Mouse (Mus musculus): Measurements from ENCODE around the gene Cth. TPM values are rescaled to one million over a fixed set of nuclear protein-coding genes. Genes with fewer than 3 reads are reported as not detected.

Gene Cth
- polyA plus RNA-seq (2015; fragmentation: Nextera tagmentation; extraction: Ambion mirVana): 68.9 and 75.3 TPM in 2 replicates

- 2% methylated on average over 30 of the region's 30 CpGs for WGBS (ENCODE audit: insufficient replicate concordance)
- no peaks in the 10 kb centered on the region for H3K9me3 ChIP-seq (replicated peaks; ENCODE audit: control insufficient read depth, low read length)
- H3K4me1 ChIP-seq (ENCODE audit: control insufficient read depth, low read depth, low read length): peaks cover 5% of the 10 kb centered on the region; the same call in 1 of the 2 replicates
- H3K4me2 ChIP-seq (ENCODE audit: low read depth, low read length): peak within 1 kb of the TSS; percentile 85
- ATAC-seq (ENCODE audit: low read depth): peak; percentile 98
- H3K9ac ChIP-seq (ENCODE audit: low read depth, low read length): peak within 1 kb of the TSS; percentile 48
- no peaks in the 10 kb centered on the region; the same call in 1 of the 2 replicates for H3K27me3 ChIP-seq (ENCODE audit: control insufficient read depth, insufficient read depth, low read depth, low read length)
- H3K36me3 ChIP-seq (ENCODE audit: control insufficient read depth, insufficient read depth): no peaks in the 10 kb centered on the region
- H3K27ac ChIP-seq (ENCODE audit: low read length): peak within 1 kb of the TSS; percentile 85
- peak within 1 kb of the TSS; percentile 62 for H3K4me3 ChIP-seq (ENCODE audit: low read depth, low read length)
These were observed at the start of gene Cth for GRCm38 (mm10) chr3:157924692-157925328. TSS of gene Cth (minus strand) at chr3:157925077.

- ATAC-seq (ENCODE audit: low read depth): no peak
- Histone ChIP-seq H3K4me3 (ENCODE audit: low read depth, low read length) (no peak overlapping the region), H3K9me3 (replicated peaks; ENCODE audit: control insufficient read depth, low read length) (no peaks in the 10 kb centered on the region), H3K36me3 (ENCODE audit: control insufficient read depth, insufficient read depth) (peaks cover 2% of the 10 kb centered on the region; the same call in 1 of the 2 replicates), H3K27ac (ENCODE audit: low read length) (no peak overlapping the region), H3K27me3 (ENCODE audit: control insufficient read depth, insufficient read depth, low read depth, low read length) (no peaks in the 10 kb centered on the region), H3K9ac (ENCODE audit: low read depth, low read length) (no peak overlapping the region), H3K4me1 (ENCODE audit: control insufficient read depth, low read depth, low read length) (no peaks in the 10 kb centered on the region), H3K4me2 (ENCODE audit: low read depth, low read length) (no peak overlapping the region)
- WGBS (ENCODE audit: insufficient replicate concordance): 93% methylated on average over 2 of the region's 2 CpGs
These were observed 48.4 kb upstream of the Cth start for GRCm38 (mm10) chr3:157973236-157973635.

GRCm38 (mm10) chr3:157971151-157971550 is 46.3 kb upstream of the Cth start:
- Histone ChIP-seq H3K36me3 (ENCODE audit: control insufficient read depth, insufficient read depth) (peaks cover 2% of the 10 kb centered on the region; the same call in 1 of the 2 replicates), H3K27ac (ENCODE audit: low read length) (no peak overlapping the region), H3K4me2 (ENCODE audit: low read depth, low read length) (no peak overlapping the region), H3K4me1 (ENCODE audit: control insufficient read depth, low read depth, low read length) (no peaks in the 10 kb centered on the region), H3K9me3 (replicated peaks; ENCODE audit: control insufficient read depth, low read length) (no peaks in the 10 kb centered on the region), H3K9ac (ENCODE audit: low read depth, low read length) (no peak overlapping the region), H3K27me3 (ENCODE audit: control insufficient read depth, insufficient read depth, low read depth, low read length) (no peaks in the 10 kb centered on the region), H3K4me3 (ENCODE audit: low read depth, low read length) (no peak overlapping the region)
- no peak for ATAC-seq (ENCODE audit: low read depth)
- WGBS (ENCODE audit: insufficient replicate concordance): 92% methylated on average over 2 of the region's 2 CpGs

GRCm38 (mm10) chr3:157957320-157957719 is 32.4 kb upstream of the Cth start:
- Histone ChIP-seq H3K36me3 (ENCODE audit: control insufficient read depth, insufficient read depth) (no peaks in the 10 kb centered on the region; the same call in 1 of the 2 replicates), H3K9me3 (replicated peaks; ENCODE audit: control insufficient read depth, low read length) (no peaks in the 10 kb centered on the region), H3K4me1 (ENCODE audit: control insufficient read depth, low read depth, low read length) (peaks cover 3% of the 10 kb centered on the region), H3K4me2 (ENCODE audit: low read depth, low read length) (no peak overlapping the region), H3K27ac (ENCODE audit: low read length) (no peak overlapping the region), H3K9ac (ENCODE audit: low read depth, low read length) (no peak overlapping the region), H3K4me3 (ENCODE audit: low read depth, low read length) (no peak overlapping the region), H3K27me3 (ENCODE audit: control insufficient read depth, insufficient read depth, low read depth, low read length) (no peaks in the 10 kb centered on the region)
- ATAC-seq (ENCODE audit: low read depth): no peak

- H3K27ac ChIP-seq (ENCODE audit: low read length): no peak overlapping the region
- H3K9me3 ChIP-seq (replicated peaks; ENCODE audit: control insufficient read depth, low read length): no peaks in the 10 kb centered on the region
- H3K9ac ChIP-seq (ENCODE audit: low read depth, low read length): no peak overlapping the region
- 77% methylated on average over 3 of the region's 3 CpGs for WGBS (ENCODE audit: insufficient replicate concordance)
- no peaks in the 10 kb centered on the region for H3K27me3 ChIP-seq (ENCODE audit: control insufficient read depth, insufficient read depth, low read depth, low read length)
- peak; percentile 74 for ATAC-seq (ENCODE audit: low read depth)
- no peaks in the 10 kb centered on the region for H3K36me3 ChIP-seq (ENCODE audit: control insufficient read depth, insufficient read depth)
- peaks cover 3% of the 10 kb centered on the region for H3K4me1 ChIP-seq (ENCODE audit: control insufficient read depth, low read depth, low read length)
- no peak overlapping the region for H3K4me3 ChIP-seq (ENCODE audit: low read depth, low read length)
- H3K4me2 ChIP-seq (ENCODE audit: low read depth, low read length): no peak overlapping the region
These were observed 31.3 kb upstream of the Cth start for GRCm38 (mm10) chr3:157956201-157956600.

DNA sequence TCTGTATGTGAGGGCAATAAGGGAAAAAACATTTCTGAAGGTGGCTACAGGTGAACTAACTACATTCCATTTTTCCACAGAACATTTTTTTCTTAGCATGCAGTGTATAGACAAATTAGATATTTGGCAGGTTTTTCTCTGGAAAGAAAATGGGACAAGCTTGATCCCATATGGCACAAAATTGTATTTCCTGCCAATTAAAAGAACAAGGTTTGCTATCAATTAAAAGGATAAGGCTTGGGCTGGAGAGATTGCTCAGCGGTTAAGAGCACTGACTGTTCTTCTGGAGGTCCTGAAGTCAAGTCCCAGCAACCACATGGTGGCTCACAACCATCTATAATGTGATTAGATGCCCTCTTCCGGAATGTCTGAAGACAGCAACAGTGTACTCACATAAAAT is 30.6 kb upstream of the Cth start:
- no peaks in the 10 kb centered on the region for H3K9me3 ChIP-seq (replicated peaks; ENCODE audit: control insufficient read depth, low read length)
- ATAC-seq (ENCODE audit: low read depth): no peak
- WGBS (ENCODE audit: insufficient replicate concordance): 75% methylated on average over 2 of the region's 2 CpGs
- no peaks in the 10 kb centered on the region for H3K36me3 ChIP-seq (ENCODE audit: control insufficient read depth, insufficient read depth)
- H3K4me2 ChIP-seq (ENCODE audit: low read depth, low read length): no peak overlapping the region
- H3K4me3 ChIP-seq (ENCODE audit: low read depth, low read length): no peak overlapping the region
- no peaks in the 10 kb centered on the region for H3K27me3 ChIP-seq (ENCODE audit: control insufficient read depth, insufficient read depth, low read depth, low read length)
- no peak overlapping the region for H3K9ac ChIP-seq (ENCODE audit: low read depth, low read length)
- peaks cover 3% of the 10 kb centered on the region for H3K4me1 ChIP-seq (ENCODE audit: control insufficient read depth, low read depth, low read length)
- no peak overlapping the region for H3K27ac ChIP-seq (ENCODE audit: low read length)

DNA sequence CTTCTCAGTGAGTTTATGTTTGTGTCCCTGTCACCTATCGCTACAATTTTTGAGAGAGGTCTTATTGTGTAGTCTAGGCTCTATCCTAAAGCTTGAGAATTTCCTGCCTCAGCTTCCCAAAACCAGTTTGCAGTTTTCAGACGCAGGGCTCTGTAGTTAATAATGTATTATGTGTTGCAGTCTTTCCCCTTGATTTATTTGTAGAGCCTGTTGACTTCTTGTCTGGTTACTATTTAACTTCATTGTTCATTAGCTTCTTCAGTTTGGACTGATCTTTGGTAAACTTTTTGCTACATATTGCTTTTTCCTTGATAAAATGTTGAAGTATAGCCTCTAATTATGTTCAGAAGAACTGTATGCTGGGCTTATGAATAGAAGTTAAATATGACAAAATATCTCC is 27.8 kb upstream of the Cth start:
- Histone ChIP-seq H3K27ac (ENCODE audit: low read length) (no peak overlapping the region), H3K4me1 (ENCODE audit: control insufficient read depth, low read depth, low read length) (peaks cover 6% of the 10 kb centered on the region), H3K9ac (ENCODE audit: low read depth, low read length) (no peak overlapping the region), H3K4me2 (ENCODE audit: low read depth, low read length) (no peak overlapping the region), H3K27me3 (ENCODE audit: control insufficient read depth, insufficient read depth, low read depth, low read length) (no peaks in the 10 kb centered on the region), H3K9me3 (replicated peaks; ENCODE audit: control insufficient read depth, low read length) (no peaks in the 10 kb centered on the region), H3K36me3 (ENCODE audit: control insufficient read depth, insufficient read depth) (no peaks in the 10 kb centered on the region), H3K4me3 (ENCODE audit: low read depth, low read length) (no peak overlapping the region)
- WGBS (ENCODE audit: insufficient replicate concordance): 72% methylated on average over 2 of the region's 2 CpGs
- no peak for ATAC-seq (ENCODE audit: low read depth)

- H3K9ac ChIP-seq (ENCODE audit: low read depth, low read length): peak overlapping the region; percentile 96
- under 1% methylated on average over 82 of the region's 93 CpGs for WGBS (ENCODE audit: insufficient replicate concordance)
- no peaks in the 10 kb centered on the region for H3K27me3 ChIP-seq (ENCODE audit: control insufficient read depth, insufficient read depth, low read depth, low read length)
- H3K4me1 ChIP-seq (ENCODE audit: control insufficient read depth, low read depth, low read length): peaks cover 8% of the 10 kb centered on the region
- H3K4me3 ChIP-seq (ENCODE audit: low read depth, low read length): peak overlapping the region; percentile 99
- peak overlapping the region; percentile 94 for H3K27ac ChIP-seq (ENCODE audit: low read length)
- ATAC-seq (ENCODE audit: low read depth): peak; percentile 68
- peak overlapping the region; percentile 83 for H3K4me2 ChIP-seq (ENCODE audit: low read depth, low read length)
- no peaks in the 10 kb centered on the region for H3K9me3 ChIP-seq (replicated peaks; ENCODE audit: control insufficient read depth, low read length)
- no peaks in the 10 kb centered on the region for H3K36me3 ChIP-seq (ENCODE audit: control insufficient read depth, insufficient read depth)
These were observed 22.8 kb upstream of the Cth start for GRCm38 (mm10) chr3:157947383-157948280.

DNA sequence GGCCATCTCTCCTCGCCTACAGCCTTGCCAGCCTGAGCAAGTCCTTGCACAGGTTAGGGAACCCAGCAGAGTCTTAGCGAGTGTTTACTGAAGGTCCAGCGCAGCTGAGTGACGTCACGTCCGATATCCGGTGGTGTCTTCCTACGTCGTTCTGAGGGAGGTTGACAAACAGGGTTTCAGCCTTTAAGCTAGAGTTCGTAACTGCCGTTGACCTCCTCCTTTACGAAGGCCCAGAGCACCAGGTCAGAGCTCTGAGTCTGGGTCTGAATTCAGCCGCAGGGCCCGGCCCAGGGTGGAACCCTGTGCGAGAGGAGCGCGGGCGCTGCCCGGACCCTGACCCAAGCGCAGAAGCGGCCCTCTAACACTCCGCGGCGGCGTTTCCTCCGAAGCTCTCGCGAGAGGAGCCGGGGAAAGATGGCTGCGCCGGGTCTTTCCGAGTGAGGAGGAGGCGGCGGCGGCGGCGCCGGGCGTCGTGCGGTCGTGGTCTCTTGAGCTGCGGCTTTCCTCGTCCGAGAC is 22.0 kb upstream of the Cth start, which contains the start of gene Ankrd13c:
Gene Ankrd13c, plus strand, starts transcription at position 397 of the 516 bp plus-strand sequence.
- WGBS (ENCODE audit: insufficient replicate concordance): 1% methylated on average over 45 of the region's 45 CpGs

More for the DNA sequence above, 22.0 kb upstream of the Cth start, which contains the start of gene Ankrd13c:
- Histone ChIP-seq H3K9ac (ENCODE audit: low read depth, low read length) (peak within 1 kb of the TSS; percentile 96), H3K4me3 (ENCODE audit: low read depth, low read length) (peak within 1 kb of the TSS; percentile 99), H3K9me3 (replicated peaks; ENCODE audit: control insufficient read depth, low read length) (no peaks in the 10 kb centered on the region), H3K27me3 (ENCODE audit: control insufficient read depth, insufficient read depth, low read depth, low read length) (no peaks in the 10 kb centered on the region), H3K27ac (ENCODE audit: low read length) (peak within 1 kb of the TSS; percentile 94), H3K4me2 (ENCODE audit: low read depth, low read length) (peak within 1 kb of the TSS; percentile 83), H3K4me1 (ENCODE audit: control insufficient read depth, low read depth, low read length) (peaks cover 8% of the 10 kb centered on the region), H3K36me3 (ENCODE audit: control insufficient read depth, insufficient read depth) (no peaks in the 10 kb centered on the region)
- peak; percentile 92 for ATAC-seq (ENCODE audit: low read depth)

All from liver, embryonic 16.5 days (tissue).